Mouse (Mus musculus) megakaryocyte, adult 5-6 weeks (primary cell): ENCODE measurements around the gene Gipc3. TPM values are rescaled to one million over a fixed set of nuclear protein-coding genes. Genes with fewer than 3 reads are reported as not detected.

Experiments used
- ATAC-seq: 2 replicates; pipeline ENCODE4 v1.8.0; 2016; ENCODE audit warnings: mild to moderate bottlenecking, inconsistent platforms; ENCODE audit not compliant: poor library complexity, severe bottlenecking
- total RNA-seq, 2 experiments: library from RNA; stranded (forward) in 1 of 2; stranded (reverse) in 1 of 2; fragments of 153-499, 151-499 nt in 1 of 2; fragments of 221-1000, 200-1000 nt in 1 of 2; gene quantifications; 2 replicates each; pipeline versions ENCODE4 v1.2.3 to v1.2.4; 2015 to 2017

Gene Gipc3
- total RNA-seq, 2 experiments from 2014 or later = not detected

- ATAC-seq = no peak
Measured at GRCm38 (mm10) chr10:81349961-81350350, 6.9 kb upstream of the Gipc3 start.

- peak; percentile 20; the same call in 1 of the 2 replicates for ATAC-seq
Measured at GRCm38 (mm10) chr10:81349146-81349545, 6.1 kb upstream of the Gipc3 start.

- peak; percentile 55 for ATAC-seq
Measured at GRCm38 (mm10) chr10:81346453-81347067, 3.5 kb upstream of the Gipc3 start.

- ATAC-seq = no peak
Measured at GRCm38 (mm10) chr10:81345162-81345534, 2.1 kb upstream of the Gipc3 start.

GRCm38 (mm10) chr10:81344421-81345161, 1.5 kb upstream of the Gipc3 start:
- no peak for ATAC-seq

- ATAC-seq = peak; percentile 76
Measured at GRCm38 (mm10) chr10:81341333-81341949, 1.6 kb downstream of the Gipc3 start.

GRCm38 (mm10) chr10:81340551-81341332, 2.3 kb downstream of the Gipc3 start:
- ATAC-seq = no peak

GRCm38 (mm10) chr10:81336558-81336957, 6.5 kb downstream of the Gipc3 start:
- ATAC-seq = no peak

GRCm38 (mm10) chr10:81335393-81336340, 7.4 kb downstream of the Gipc3 start:
- ATAC-seq = no peak

- no peak for ATAC-seq
Measured at GRCm38 (mm10) chr10:81334324-81334723, 8.7 kb downstream of the Gipc3 start.

GRCm38 (mm10) chr10:81332277-81332676, 10.8 kb downstream of the Gipc3 start:
- ATAC-seq = no peak

GRCm38 (mm10) chr10:81330007-81330406, 13.1 kb downstream of the Gipc3 start:
- ATAC-seq = no peak

- ATAC-seq = peak; percentile 53; the same call in 1 of the 2 replicates
Measured at GRCm38 (mm10) chr10:81329194-81329975, 13.7 kb downstream of the Gipc3 start.

- ATAC-seq = 0 out of 2 replicates have a peak, but pooled peaks have one; percentile 34
Measured at GRCm38 (mm10) chr10:81328386-81328785, 14.7 kb downstream of the Gipc3 start, which contains the start of gene Tbxa2r. TSS of gene Tbxa2r (plus strand) at chr10:81328731.

GRCm38 (mm10) chr10:81327959-81328358, 15.1 kb downstream of the Gipc3 start:
- no peak for ATAC-seq

GRCm38 (mm10) chr10:81326858-81327257, 16.2 kb downstream of the Gipc3 start:
- ATAC-seq = no peak

- no peak for ATAC-seq
Measured at GRCm38 (mm10) chr10:81325781-81326180, 17.3 kb downstream of the Gipc3 start.

GRCm38 (mm10) chr10:81325176-81325575, 17.9 kb downstream of the Gipc3 start:
- ATAC-seq = no peak
